Mouse (Mus musculus): Measurements from ENCODE around the gene Csrp1. TPM values are rescaled to one million over a fixed set of nuclear protein-coding genes. Genes with fewer than 3 reads are reported as not detected.

The Csrp1 gene
- total RNA-seq (2022), result 100 to 1,000 TPM; 242 to 284 (median 250) TPM

DNA sequence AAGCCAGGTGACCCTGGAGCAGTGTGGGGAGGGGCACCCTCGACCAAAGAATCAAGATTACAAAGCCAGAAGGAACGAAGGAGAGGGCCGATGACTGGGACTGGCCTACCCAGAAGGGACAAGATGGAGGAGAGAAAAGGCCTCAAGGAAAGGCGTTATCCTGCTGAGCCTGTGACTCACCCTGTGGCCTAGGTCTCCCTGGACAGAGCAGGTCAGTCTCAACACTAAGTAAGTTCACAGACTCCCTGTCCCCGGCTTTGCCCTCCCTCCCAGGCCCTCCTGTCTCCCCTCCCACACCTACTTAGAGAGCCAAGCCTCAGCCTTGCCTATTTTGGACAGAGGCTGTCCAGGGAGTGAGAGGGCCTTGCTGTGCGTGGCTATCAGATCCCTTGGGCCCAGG, at the start of gene Csrp1:
Csrp1 (plus strand) TSS at position 79 of the 400 bp plus-strand sequence.
- no peak for DNase-seq (ENCODE audit: low spot score in 2 of 2)

DNA sequence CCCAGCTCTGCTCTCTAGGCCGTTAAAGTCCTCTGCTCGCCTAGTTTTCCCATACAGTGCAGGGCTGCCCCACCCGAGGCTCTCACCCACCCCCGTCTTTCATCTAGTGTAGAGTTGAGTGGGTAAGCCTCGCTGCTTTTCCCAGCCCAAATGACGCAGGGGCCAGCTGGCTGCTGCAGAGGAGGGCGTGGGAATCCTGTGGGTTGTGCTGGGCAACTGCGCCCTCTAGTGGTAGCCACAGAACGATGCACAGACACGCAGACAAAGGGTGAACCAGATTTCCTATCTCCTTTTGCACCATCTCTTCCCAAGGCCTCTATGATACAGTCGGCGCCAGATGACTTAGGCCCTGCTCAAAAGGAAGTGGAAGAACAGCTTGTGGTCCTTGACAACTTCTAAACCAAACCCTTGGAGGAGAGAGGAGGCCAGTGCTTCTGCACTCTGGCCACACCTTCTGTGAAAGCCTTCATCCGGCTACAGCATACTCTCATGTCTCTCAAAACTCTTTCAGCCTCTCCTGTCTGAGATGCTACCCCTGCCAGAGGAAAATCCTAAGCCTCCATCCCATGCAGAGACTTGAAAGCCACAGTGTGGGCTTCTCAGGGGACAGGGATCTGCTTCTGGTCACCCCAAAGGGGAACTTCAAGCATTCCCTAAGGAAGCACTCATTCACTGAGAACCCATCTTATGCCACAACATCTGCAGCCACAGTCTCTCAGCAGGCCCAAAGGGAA, 49.3 kb upstream of the Csrp1 start:
- peak; percentile 84 to 90 for DNase-seq (ENCODE audit: low spot score in 2 of 2)

DNA sequence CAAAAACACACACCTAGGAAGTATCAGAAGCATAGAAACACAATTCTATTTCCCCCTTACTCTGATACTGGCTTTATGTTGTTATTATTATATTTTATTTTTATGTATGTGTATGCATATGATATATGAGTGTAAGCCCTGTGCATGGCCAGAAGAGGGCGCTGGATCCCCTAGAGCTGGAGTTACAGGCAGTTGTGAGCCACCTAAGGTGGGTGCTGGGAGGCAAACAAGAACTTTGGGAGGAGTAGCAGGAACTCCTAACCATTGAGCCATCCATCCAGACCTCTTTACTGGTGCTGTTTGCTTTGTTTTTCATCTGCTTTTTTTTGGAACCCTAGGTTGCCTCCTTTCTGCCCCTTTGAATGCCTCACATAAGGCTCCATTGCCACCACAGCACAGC, 48.5 kb upstream of the Csrp1 start:
- no peak for DNase-seq (ENCODE audit: low spot score in 2 of 2)

DNA sequence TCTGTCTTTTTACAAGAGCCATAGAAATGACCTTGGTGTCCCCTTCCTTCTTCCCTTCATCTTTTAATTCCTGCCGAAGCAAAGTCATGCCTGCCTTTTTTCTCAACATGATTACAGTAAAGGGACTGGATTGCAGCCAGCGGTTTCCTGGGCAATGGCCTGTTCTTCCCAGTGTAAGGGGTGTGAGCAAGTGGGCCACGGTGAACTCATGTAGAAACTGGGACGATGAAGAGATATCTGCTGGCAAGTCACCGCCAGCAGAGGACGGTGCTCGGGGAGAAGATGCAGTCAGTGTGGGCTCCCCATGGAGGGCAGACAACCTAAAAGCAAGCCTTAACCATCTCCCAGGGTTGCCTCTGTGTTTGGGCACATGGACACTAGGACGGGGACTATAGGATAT, 47.9 kb upstream of the Csrp1 start:
- DNase-seq (ENCODE audit: low spot score in 2 of 2), result no peak

DNA sequence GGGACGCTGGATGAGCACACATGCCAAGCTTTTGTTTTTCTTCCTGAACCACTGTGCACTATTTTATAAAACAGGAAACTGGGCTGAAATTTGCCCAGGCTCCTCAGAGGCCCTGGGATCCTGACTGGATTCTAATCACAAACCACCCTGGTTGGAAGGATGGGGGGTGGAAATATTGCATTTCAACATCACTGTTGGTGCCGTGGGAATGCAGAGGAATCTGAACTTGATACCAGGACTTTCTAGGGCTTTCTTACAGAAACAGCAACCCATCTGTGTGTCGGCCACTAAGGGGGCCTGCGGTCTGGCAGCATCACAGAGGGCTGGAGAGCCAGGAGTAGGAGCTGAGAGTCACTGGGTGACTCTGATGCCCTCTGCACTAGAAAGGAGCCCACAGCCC, 47.5 kb upstream of the Csrp1 start:
- DNase-seq (ENCODE audit: low spot score in 2 of 2), result no peak

DNA sequence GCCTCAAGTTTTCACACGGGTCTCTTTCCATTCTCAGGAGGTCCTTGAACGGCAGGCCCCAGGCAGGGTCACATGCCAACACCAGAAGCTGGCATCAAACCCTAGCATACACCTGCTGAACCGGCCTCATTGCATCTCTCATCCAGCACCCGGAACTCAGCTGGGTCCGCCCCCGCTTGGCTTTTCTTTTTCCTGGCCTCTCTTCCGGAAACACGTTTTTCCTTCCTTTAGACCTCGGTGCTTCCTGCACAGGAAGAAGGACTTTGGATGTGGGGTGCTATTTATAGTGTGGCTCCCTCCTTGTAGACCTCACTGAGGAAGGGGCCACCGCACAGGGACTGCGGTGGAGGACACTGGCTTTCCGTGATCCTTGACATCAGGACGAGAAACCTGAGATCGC, 46.4 kb upstream of the Csrp1 start:
- DNase-seq (ENCODE audit: low spot score in 2 of 2), result no peak

DNA sequence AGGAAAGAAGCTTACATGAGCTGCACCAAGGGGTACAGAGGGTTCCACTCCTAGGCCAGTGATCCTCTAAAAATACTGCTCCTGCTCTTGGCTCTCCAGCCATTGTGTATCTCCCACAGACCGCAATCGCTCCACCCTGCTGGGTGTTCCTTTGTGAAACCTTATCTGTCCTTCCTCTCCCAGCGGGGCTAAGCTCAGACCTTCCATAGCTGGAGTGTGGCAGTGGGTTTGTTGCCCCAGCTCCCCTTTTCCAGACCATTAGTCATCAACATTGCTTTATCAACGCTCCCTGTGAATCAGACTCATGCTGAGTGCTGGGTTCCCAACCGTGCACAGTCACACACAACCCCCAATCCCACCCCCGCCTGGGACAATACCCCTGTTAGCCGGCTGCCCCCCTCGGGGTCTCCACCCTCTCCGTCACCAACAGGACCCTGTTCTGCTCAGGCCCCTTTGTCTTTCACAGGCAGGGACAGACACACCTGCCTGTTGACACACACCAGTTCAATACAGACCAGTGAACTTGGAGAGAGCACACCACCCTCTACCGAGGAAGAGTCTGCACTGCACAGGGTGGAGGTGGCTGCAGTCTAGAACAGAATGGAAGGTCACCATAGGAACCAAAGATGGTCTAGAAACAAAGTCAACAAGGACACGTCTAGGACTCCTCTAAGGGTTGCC, 44.3 kb upstream of the Csrp1 start:
- DNase-seq (ENCODE audit: low spot score in 2 of 2), result no peak

DNA sequence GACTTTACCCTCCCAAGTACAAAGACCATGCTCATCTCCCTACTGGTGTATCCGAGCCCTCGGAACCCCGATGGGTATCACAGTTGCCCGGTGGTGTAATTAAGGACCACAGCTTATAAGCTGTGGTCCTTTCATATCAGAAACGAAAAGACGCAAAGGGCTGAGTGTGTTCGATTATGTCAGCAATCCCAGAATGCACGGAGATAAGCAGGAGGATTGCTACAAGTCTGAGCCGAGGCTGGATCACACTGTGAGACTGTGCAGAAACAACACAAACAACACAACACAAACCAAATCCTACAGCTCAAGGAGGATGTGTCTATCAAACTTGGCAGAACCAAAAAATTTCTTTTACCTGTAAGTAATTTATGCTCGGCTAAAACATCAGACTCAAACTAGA, 43.6 kb upstream of the Csrp1 start:
- no peak for DNase-seq (ENCODE audit: low spot score in 2 of 2)

DNA sequence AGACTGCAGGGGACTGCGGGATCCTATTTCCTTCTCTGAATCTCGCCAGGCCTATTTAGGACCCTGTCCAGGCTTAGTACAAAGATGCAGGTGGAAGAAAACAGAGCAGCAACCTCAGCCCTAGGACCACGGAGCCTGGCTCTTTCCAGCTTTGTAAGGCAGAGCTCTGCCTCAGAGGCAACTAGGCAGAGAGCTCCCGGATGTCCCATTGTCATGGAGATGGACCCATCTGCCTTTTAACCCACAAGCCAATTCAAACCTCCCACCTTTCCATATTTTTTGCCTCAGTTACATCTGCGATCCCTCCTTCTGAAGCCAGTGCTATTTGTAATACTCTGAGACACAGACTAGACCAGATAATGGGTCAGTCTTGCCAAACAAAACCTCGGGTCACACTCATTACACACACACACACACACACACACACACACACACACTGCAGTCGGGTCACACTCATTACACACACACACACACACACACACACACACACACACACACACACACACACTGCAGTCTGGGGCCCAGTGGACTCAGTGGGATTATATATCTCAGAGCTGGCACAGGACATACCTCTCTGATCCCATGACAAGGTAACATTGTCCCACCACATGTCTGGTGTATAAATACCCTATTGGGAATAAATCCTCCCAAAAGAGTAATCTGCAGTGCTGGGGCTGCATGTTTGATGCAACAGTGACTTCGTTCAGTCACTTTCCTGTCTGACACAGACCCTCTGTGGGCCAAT, 42.8 kb upstream of the Csrp1 start:
- no peak for DNase-seq (ENCODE audit: low spot score in 2 of 2)

DNA sequence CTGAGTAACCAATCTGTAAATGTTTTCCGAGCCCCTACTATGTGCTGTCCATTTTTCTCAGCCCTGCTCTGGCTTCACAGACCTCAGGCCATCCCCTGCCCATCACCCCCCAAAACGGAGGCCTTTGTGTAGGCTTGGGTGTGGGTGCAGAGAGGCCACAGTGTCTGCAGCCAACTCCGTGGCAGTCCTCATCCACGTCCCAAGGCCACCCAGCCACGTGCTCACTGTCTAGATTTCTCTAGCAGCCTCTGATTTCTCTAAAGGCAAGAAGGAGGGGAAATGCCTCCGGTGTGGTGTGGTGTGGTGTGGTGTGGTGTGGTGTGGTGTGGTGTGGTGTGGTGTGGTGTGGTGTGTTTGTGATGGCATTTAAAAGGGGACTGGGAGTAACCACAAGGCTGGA, 41.7 kb upstream of the Csrp1 start:
- no peak for DNase-seq (ENCODE audit: low spot score in 2 of 2)

DNA sequence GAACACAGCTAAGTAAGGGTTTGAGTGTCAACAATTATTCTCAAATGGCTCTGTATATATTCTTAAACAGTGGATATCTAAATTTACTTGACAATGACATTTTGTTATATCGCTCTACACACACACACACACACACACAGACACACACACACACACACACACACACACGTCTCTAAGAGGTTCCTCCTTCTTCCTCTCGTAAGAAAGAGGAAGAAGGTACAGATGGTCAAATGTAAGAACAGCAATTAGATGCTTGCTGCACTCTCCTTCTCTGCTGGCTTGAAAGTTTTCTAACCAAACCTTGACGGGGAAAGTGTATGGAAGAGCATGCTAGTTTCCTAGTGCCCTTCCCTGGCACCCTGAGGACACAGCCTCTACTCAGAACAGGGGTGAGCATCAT, 39.1 kb upstream of the Csrp1 start:
- no peak for DNase-seq (ENCODE audit: low spot score in 2 of 2)

DNA sequence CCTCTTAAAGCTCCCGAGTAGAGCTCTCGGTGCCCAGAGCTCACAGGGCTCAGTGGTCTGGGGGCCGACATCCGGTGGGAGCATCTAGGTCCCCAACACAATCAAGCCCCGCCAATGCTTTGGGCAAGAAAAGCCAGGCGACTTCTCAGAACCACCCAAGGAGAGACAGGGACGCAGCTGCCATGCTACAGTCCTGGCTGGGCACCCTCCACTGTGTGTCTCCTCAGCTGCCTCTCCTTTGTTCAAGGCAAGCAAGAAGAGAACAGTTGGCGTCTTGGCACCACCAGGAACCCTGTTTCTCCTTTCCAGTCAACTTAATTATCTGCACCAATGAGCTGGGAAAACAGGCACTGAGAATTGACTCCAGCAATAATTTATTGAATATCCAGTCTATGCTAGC, 38.7 kb upstream of the Csrp1 start:
- no peak for DNase-seq (ENCODE audit: low spot score in 2 of 2)

DNA sequence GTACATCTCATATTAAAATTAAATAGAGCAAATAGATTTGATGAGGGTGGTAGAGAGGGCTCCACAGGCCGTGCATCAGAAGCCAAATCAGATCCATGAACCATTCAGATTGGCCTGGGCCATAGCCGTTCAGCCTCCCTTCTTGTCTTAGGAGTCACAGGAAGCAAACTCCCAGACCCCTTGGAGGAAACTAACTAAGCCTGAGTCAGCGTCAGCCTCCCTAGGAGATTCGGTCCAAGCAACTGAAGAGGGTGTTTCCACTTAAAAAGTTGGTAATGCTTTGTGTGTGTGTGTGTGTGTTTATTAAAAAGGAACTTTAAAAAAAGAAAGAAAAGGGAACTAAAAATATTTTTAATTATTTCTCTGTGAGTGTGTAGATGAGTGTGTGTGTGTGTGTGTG, 35.0 kb upstream of the Csrp1 start:
- DNase-seq (ENCODE audit: low spot score in 2 of 2), result no peak

DNA sequence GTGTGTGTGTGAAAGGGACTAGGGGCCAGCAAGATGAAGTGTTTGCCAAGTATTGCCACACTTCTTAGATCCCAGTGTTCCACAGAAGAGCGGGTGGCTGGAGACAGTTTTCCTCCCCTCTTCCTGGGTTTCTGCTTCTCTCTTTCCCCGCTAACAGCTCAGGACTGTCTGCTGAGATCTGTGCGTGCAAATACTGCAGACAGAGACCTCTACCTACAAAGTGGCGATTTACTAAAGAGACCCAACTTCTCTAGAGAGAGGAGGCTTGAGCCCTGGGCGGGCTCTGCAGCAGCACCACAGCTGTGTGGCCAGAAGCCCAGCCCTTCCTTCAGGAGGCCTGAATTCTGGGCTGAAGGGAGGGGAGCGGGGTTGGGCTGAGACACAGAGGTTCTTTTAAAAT, 34.5 kb upstream of the Csrp1 start:
- DNase-seq (ENCODE audit: low spot score in 2 of 2), result no peak

DNA sequence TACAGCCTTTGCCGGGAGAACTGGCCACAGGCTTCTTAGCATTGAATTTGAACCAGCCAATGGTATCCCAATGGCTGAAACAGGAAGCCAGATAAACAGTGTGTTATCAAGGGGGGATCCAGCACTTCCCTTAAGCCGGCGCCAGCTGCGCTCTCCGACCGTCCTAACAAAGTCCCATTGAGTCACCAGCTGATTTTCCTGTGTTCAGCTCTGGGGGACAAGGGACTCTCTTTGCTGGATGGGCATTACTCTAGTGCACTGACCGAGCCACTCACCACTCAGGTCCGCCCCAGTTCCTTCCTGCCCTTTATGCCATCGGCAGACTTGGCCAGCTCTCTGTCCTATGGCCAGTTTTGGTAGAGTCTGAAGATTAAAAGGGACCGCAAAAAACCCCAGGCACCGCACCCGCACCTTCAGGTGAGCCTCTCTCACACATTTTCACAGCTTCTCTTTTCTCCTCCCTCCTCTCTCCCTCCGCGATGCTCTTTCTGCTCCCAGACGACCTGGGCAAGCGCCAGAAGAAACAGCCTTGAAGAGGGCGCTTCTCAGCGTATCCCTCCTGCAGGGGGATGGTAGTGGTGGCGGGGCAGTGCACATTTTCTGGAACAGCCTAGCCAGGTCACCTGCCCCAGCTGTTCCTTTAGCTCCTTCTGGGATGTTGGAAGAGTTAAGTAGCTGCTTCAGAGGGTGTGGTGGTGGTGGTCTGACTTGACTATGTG, 32.9 kb upstream of the Csrp1 start:
- no peak for DNase-seq (ENCODE audit: low spot score in 2 of 2)

DNA sequence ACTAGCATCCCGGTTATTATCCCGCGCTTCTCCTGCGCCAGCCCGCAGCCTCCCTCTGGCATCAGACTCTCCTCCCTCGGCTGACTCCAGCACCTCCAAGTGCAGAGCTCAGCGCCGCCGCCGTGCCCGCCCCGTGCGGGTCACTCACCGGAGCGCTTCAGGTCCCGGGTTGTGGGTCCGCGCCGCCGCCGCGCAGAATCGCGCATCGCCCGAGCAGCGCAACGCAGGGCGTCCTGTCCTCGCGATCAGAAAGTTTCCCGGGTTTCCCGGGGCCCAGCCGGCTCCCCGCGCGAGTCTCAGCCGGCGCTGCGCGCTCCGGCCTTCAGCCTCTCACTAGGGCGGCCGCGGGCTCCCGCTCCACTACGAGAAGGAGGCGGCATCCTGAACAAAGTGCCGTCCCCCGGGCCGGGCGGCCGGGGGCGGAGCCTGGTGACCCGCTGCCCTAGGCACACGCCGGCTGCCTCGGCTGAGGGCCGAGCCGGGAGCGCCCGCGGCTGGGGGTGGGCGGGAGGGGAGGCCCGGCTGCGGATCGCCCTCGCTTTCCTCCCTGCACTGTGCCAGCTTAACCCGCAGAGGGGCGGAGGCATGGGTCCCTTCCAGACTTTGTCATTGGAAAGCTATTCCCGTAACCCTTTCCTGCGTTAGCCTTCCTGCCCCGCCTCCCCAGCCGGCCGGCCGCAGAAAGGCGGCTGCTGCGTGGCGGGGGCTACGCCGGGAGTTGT, 31.9 kb upstream of the Csrp1 start:
- no peak for DNase-seq (ENCODE audit: low spot score in 2 of 2)

DNA sequence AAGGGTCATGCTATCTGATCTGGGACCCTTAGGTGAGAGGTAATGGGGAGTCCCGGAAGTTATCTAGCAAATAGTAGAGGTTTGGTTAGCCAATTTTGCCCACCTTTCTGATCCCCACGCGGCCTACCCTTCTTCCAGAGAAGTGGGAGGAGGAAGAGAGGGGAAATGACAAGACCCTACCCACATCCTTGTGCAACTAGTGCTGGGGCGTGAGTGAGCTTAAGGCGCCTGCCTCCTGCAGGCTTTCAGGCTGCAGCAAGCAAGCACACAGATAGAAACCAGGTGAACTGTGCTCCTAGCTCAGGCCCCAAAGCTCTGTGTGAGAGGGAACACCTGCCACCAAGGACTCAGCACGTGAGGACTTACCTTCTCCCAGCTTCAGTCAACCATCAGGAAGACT, 31.2 kb upstream of the Csrp1 start:
- no peak for DNase-seq (ENCODE audit: low spot score in 2 of 2)

DNA sequence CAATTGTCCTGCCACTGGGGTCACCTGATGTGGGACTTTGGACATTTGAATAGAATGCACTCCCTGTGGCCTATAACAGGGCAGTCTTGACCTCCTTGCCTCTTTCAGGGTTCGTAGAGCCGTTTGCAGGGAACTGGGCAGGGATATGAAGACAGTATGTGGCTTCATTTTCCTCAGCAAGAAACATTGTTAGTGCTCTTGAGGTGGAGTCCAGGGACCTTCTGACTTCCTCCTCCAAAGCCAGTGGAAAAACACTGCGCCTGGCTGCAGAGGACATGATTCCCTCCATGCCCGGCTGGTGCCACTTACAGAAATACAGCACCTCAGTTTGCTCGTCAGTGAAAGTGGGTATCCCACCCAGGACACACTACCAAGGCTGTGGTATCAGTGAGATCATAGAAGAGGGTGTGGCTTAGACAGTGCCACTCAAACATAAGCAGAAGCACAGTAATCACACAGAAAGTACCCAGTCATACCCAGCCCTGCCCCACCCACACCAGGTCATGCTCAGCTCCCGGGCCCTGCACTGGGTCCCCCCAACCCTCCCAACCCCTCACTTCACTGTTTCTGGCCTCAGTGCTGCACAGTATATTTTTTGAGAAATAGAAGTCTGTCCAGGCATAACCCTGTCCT, 29.0 kb upstream of the Csrp1 start:
- DNase-seq (ENCODE audit: low spot score in 2 of 2), result no peak

DNA sequence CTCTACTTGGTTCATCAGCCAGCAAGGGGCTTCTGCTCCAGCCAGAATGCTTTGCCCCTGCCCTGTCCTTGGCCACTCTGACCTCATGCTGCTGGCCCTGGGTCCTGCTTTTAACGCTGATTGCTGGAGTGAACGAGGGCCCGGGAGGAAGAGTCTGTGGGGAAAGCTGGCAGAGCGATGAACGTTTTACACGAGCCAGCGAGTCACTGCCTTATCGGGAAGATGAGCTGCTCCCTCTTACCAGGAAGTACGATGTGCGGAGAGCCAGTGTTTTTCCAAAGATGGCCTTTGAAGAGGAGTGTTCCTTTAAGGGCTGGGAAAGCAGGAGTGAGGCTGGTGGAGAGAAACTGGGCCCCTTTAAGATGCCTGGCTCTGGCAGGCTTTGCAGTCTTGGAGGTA, 28.4 kb upstream of the Csrp1 start:
- DNase-seq (ENCODE audit: low spot score in 2 of 2), result no peak

DNA sequence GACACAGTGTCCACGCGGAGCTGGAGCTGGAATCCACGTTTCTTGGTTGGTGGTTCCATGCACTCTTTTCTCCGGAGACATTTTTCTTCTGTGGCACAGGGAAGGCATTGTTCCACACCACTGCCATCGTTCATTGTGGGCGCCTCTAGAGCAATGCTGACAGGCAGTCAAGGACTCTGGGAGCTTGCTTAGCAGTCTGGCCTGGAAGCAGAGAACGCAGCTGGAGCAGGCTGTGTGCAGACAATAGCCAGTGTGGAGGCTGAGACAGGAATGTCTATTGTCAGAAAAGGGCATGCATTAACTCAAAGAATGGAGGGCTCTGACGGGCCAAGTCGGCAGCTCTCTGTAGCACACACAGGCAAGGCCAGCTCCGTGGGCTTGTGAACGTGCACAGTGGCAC, 25.7 kb upstream of the Csrp1 start:
- no peak for DNase-seq (ENCODE audit: low spot score in 2 of 2)

DNA sequence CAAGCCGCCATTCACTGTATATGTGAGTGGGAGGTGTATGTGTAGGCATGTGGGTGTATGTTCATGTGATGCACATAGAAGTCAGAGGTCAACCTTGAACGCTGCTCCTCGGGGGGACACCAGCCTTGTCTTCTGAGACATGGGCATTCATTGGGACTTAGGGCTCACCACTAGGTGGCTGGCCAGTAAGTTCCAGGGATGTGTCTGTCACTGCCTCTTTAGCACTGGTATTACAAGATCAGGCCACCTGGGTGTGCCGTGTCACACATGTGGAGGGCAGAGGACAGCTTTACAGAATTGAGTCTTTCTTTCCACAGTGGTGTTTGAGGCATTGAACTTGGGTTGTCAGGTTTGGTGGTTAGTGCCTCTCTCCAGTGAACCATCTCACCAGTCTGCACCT, 22.4 kb upstream of the Csrp1 start:
- DNase-seq (ENCODE audit: low spot score in 2 of 2), result no peak
